In the genomic region with DNA sequence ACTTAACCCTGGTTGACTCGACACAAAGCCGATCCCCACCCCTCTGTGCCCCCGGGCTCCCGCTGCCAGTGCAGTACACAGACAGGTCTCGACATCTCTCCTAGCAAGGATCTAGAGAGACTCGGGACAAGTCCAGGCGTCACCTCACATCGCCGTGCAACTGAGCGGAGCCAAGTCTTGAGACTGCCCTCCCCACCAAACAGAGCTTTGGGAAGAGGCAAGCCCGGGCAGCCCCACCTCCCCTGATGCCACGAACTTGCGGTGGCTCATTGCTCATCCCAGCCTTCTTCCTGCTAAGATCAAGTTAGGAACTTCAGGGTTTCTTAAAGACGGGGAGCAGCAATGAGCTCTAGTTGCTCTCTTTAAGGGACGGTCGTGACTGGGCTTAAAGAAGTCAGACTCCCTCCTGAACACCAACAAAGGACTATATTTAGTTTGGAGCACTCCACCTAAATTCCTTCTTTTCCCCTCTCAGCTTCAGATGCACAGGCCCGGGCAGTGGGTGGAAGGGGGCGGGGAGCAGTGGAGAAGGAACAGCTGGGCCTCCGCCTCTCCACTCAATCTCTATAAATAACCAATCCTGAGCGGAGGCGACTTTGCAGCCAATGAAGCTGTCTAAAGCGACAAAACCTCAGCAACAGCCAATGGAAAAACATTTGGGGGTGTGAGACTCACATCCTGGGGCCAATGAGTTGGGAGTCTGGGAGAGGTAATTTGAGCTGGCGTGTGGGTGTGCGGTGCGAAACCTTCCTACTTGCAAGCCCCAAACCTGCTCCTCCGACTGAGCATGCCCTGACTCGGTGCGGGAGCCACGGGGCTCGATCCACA, we compare ENCODE assay signal across 8 mouse cellular contexts. TPM values are rescaled to one million over a fixed set of nuclear protein-coding genes. Genes with fewer than 3 reads are reported as not detected.
DNase-seq lines count a peak whose midpoint lies in the region; ATAC-seq and TF ChIP-seq lines count a peak whose summit lies in the region.

No protein-coding gene starts in this region.

- under 1% methylated on average over 30 of the region's 30 CpGs for WGBS in kidney, embryonic 14.5 days
- WGBS in limb, embryonic 15.5 days, result under 1% methylated on average over 30 of the region's 30 CpGs

- H3K9ac ChIP-seq in kidney, embryonic 14.5 days (ENCODE audit: low read depth, low read length), result peak overlapping the region; percentile 63
- H3K9ac ChIP-seq in limb, embryonic 15.5 days, result peak overlapping the region; percentile 63

- peak overlapping the region; percentile 82 for H3K4me3 ChIP-seq in bone marrow macrophage, adult 2 months (ENCODE audit: insufficient read depth, low read length)
- peak overlapping the region; percentile 74 for H3K4me3 ChIP-seq in embryonic fibroblast, embryonic 13.5 days (ENCODE audit: insufficient read depth, low read length)
- peak overlapping the region; percentile 60 for H3K4me3 ChIP-seq in kidney, embryonic 14.5 days (ENCODE audit: low read length)
- peak overlapping the region; percentile 90 for H3K4me3 ChIP-seq in limb, embryonic 15.5 days

- H3K27me3 ChIP-seq in kidney, embryonic 14.5 days (ENCODE audit: control insufficient read depth, insufficient read depth, low read length), result no peaks in the 10 kb centered on the region
- H3K27me3 ChIP-seq in limb, embryonic 15.5 days, result no peaks in the 10 kb centered on the region

- H3K27ac ChIP-seq in bone marrow macrophage, adult 2 months (ENCODE audit: insufficient read depth, low read depth, low read length), result peak overlapping the region; percentile 92
- H3K27ac ChIP-seq in embryonic fibroblast, embryonic 13.5 days (ENCODE audit: insufficient read depth, low read length), result peak overlapping the region; percentile 99
- H3K27ac ChIP-seq in kidney, embryonic 14.5 days (ENCODE audit: low read depth, low read length), result peak overlapping the region; percentile 86
- peak overlapping the region; percentile 96 for H3K27ac ChIP-seq in limb, embryonic 15.5 days

- ATAC-seq in kidney, embryonic 14.5 days (ENCODE audit: low FRiP score, low TSS enrichment), result peak; percentile 96
- ATAC-seq in limb, embryonic 15.5 days (ENCODE audit: insufficient number of reproducible peaks, low FRiP score, low TSS enrichment, low read depth), result peak; percentile 97

- TF ChIP-seq CTCF in bone marrow macrophage, adult 2 months (IDR thresholded peaks at IDR 0.05; ENCODE audit: low read depth, low read length), result no peak
- TF ChIP-seq CTCF in embryonic fibroblast, embryonic 13.5 days (IDR thresholded peaks at IDR 0.05; ENCODE audit: borderline replicate concordance, insufficient read depth, low read length), result no peak

- no peak for TF ChIP-seq POLR2A in bone marrow macrophage, adult 2 months (IDR thresholded peaks at IDR 0.05; ENCODE audit: borderline replicate concordance, low read depth, low read length)
- peak; percentile 79 for TF ChIP-seq POLR2A in embryonic fibroblast, embryonic 13.5 days (IDR thresholded peaks at IDR 0.05; ENCODE audit: low read depth, low read length)

- H3K4me2 ChIP-seq in kidney, embryonic 14.5 days (replicated peaks; ENCODE audit: low read depth, low read length), result peak overlapping the region; percentile 90
- H3K4me2 ChIP-seq in limb, embryonic 15.5 days, result peak overlapping the region; percentile 90

- peaks cover 14% of the 10 kb centered on the region for H3K4me1 ChIP-seq in bone marrow macrophage, adult 2 months (ENCODE audit: control insufficient read depth, insufficient read depth, low read length)
- H3K4me1 ChIP-seq in embryonic fibroblast, embryonic 13.5 days (ENCODE audit: control insufficient read depth, insufficient read depth, low read length), result no peaks in the 10 kb centered on the region; the same call in 1 of the 2 replicates
- peaks cover 8% of the 10 kb centered on the region; the same call in 1 of the 2 replicates for H3K4me1 ChIP-seq in kidney, embryonic 14.5 days (ENCODE audit: control insufficient read depth, insufficient read depth, low read length)
- H3K4me1 ChIP-seq in limb, embryonic 15.5 days, result peaks cover 18% of the 10 kb centered on the region

- DNase-seq in 3134 (ENCODE audit: extremely low read depth, insufficient read length, low spot score), result peak; percentile 95
- DNase-seq in heart, adult 9 months (ENCODE audit: low spot score in 2 of 2), result peak; percentile 95 to 98
- peak; percentile 67 to 72 for DNase-seq in monocyte, adult 2 months (ENCODE audit: low read depth in 1 of 2, low spot score in 2 of 2)
- peak; percentile 78 to 81 for DNase-seq in spleen, postnatal 36 days (ENCODE audit: low spot score in 2 of 2)

- H3K36me3 ChIP-seq in kidney, embryonic 14.5 days (ENCODE audit: control insufficient read depth, insufficient read depth, low read length), result no peaks in the 10 kb centered on the region
- H3K36me3 ChIP-seq in limb, embryonic 15.5 days, result 0 out of 2 replicates have a peak, but pooled peaks cover 4% of the 10 kb centered on the region

- H3K9me3 ChIP-seq in kidney, embryonic 14.5 days (ENCODE audit: control insufficient read depth, low read length), result no peaks in the 10 kb centered on the region
- no peaks in the 10 kb centered on the region for H3K9me3 ChIP-seq in limb, embryonic 15.5 days

RNA-seq across cellular contexts. Expression of a gene that starts 1.9 kb away (rescaled TPM):
- polyA plus RNA-seq in bone marrow macrophage, adult 2 months (2012; ENCODE audit: insufficient read depth, insufficient read length, missing spikeins), result 62.7 and 64.1 TPM in 2 replicates
- 18.1 and 18.8 TPM in 2 replicates for polyA plus RNA-seq in embryonic fibroblast, embryonic 13.5 days (2011; ENCODE audit: insufficient read length, low read depth, missing spikeins)
- polyA plus RNA-seq in kidney, embryonic 14.5 days (2014; fragmentation: Nextera tagmentation; extraction: Ambion mirVana), result 8.0 and 8.4 TPM in 2 replicates
- 11.6 and 13.7 TPM in 2 replicates for polyA plus RNA-seq in limb, embryonic 15.5 days (2015; fragmentation: Nextera tagmentation; extraction: Ambion mirVana)

RNA-seq across cellular contexts. Expression of a gene that starts 2.4 kb away (rescaled TPM):
- polyA plus RNA-seq in bone marrow macrophage, adult 2 months (2012; ENCODE audit: insufficient read depth, insufficient read length, missing spikeins), result 1.9 and 2.7 TPM in 2 replicates
- 0.40 and 0.74 TPM in 2 replicates for polyA plus RNA-seq in embryonic fibroblast, embryonic 13.5 days (2011; ENCODE audit: insufficient read length, low read depth, missing spikeins)
- polyA plus RNA-seq in kidney, embryonic 14.5 days (2014; fragmentation: Nextera tagmentation; extraction: Ambion mirVana), result not detected in 2 replicates
- polyA plus RNA-seq in limb, embryonic 15.5 days (2015; fragmentation: Nextera tagmentation; extraction: Ambion mirVana), result not detected in 2 replicates

Comparison
In these comparisons a context has a peak if more than half of its experiments do, and no peak if none do; other contexts are left out.
1. Peak in every context shown above with its lines: DNase-seq, ATAC-seq, H3K4me3 ChIP-seq and H3K27ac ChIP-seq.